Mouse (Mus musculus) hindbrain, embryonic 14.5 days (tissue): ENCODE measurements around the gene BC030867. TPM values are rescaled to one million over a fixed set of nuclear protein-coding genes. Genes with fewer than 3 reads are reported as not detected.

Experiments
- ATAC-seq: fragments of 200-750 bp; cut with Nextera tagmentation; 2 replicates; pipeline ENCODE4 v1.8.0; 2017; ENCODE audit warnings: moderate number of reproducible peaks, mild to moderate bottlenecking, moderate TSS enrichment, moderate library complexity; ENCODE audit not compliant: low FRiP score
- DNase-seq: peaks from one replicate; pipeline ENCODE4 v3.0.0-alpha.2; 2015; ENCODE audit warnings: low spot score
- H3K27ac ChIP-seq: fragments of 300-500 bp; sonication (generic); 2 replicates; pipeline ENCODE4 v1.5.1; 2014; ENCODE audit warnings: mild to moderate bottlenecking, moderate library complexity
- H3K27me3 ChIP-seq: fragments of 300-500 bp; sonication (generic); 2 replicates; pipeline ENCODE4 v1.6.1; 2014; ENCODE audit warnings: mild to moderate bottlenecking, low read length, mixed read lengths; ENCODE audit not compliant: control insufficient read depth, insufficient read depth
- H3K36me3 ChIP-seq: fragments of 300-500 bp; sonication (generic); replicated peaks from 2 replicates; pipeline ENCODE4 v1.6.1; 2014; ENCODE audit not compliant: control insufficient read depth, insufficient read depth
- H3K4me1 ChIP-seq: fragments of 300-500 bp; sonication (generic); replicated peaks from 2 replicates; pipeline ENCODE4 v1.6.1; 2014; ENCODE audit warnings: antibody characterized with exemption, low read length, mixed read lengths; ENCODE audit not compliant: control insufficient read depth, insufficient read depth
- H3K4me2 ChIP-seq: fragments of 300-500 bp; sonication (generic); replicated peaks from 2 replicates; pipeline ENCODE4 v1.6.1; 2014; ENCODE audit warnings: mild to moderate bottlenecking, moderate library complexity
- H3K4me3 ChIP-seq: fragments of 300-500 bp; sonication (generic); replicated peaks from 2 replicates; pipeline ENCODE4 v1.5.1; 2014; ENCODE audit warnings: mild to moderate bottlenecking, low read length
- H3K9ac ChIP-seq: fragments of 300-500 bp; sonication (generic); 2 replicates; pipeline ENCODE4 v1.6.1; 2014
- H3K9me3 ChIP-seq: fragments of 300-500 bp; sonication (generic); 2 replicates; pipeline ENCODE4 v1.6.1; 2016; ENCODE audit warnings: low read length; ENCODE audit not compliant: control insufficient read depth
- WGBS: fragments of 180-500 bp; shearing (Covaris S2); extraction: QIAGEN DNeasy Blood & Tissue Kit; methylation state at CpG from one replicate; pipeline ENCODE4 v1.1.7; 2014; 5-methylcytosine and 5-hydroxymethylcytosine counted together
- polyA plus RNA-seq: library from polyadenylated mRNA; unstranded; fragments of >200 nt; fragmentation: Nextera tagmentation; extraction: Ambion mirVana; gene quantifications from 2 replicates; pipeline ENCODE4 v1.2.1, GENCODE M21; 2014

Gene BC030867
- polyA plus RNA-seq, 1 experiment from 2014 or later = 1.8 TPM

GRCm38 (mm10) chr11:102299839-102300238 is 51.2 kb downstream of the BC030867 start:
- no peaks in the 10 kb centered on the region for H3K9me3 ChIP-seq
- no peaks in the 10 kb centered on the region for H3K36me3 ChIP-seq
- ATAC-seq (no peak), DNase-seq (peak; percentile 76)
- H3K27ac ChIP-seq = no peak overlapping the region
- peaks cover 13% of the 10 kb centered on the region for H3K4me1 ChIP-seq
- H3K9ac ChIP-seq = no peak overlapping the region
- no peaks in the 10 kb centered on the region for H3K27me3 ChIP-seq
- no peak overlapping the region for H3K4me3 ChIP-seq
- H3K4me2 ChIP-seq = no peak overlapping the region
- WGBS = 0% methylated on average over 1 of the region's 1 CpGs

- WGBS = 35% methylated on average over 2 of the region's 2 CpGs
- Histone ChIP-seq H3K9me3 (no peaks in the 10 kb centered on the region), H3K36me3 (peaks cover 36% of the 10 kb centered on the region), H3K27ac (no peak overlapping the region), H3K9ac (no peak overlapping the region), H3K4me2 (no peak overlapping the region), H3K4me3 (no peak overlapping the region), H3K27me3 (no peaks in the 10 kb centered on the region), H3K4me1 (peaks cover 2% of the 10 kb centered on the region; the same call in 1 of the 2 replicates)
- DNase-seq = no peak
- no peak for ATAC-seq
These were observed 55.5 kb downstream of the BC030867 start for GRCm38 (mm10) chr11:102304141-102304540.

- H3K9ac ChIP-seq = no peak overlapping the region
- WGBS = 63% methylated on average over 3 of the region's 3 CpGs
- H3K27ac ChIP-seq = no peak overlapping the region
- no peak for DNase-seq
- H3K4me2 ChIP-seq = no peak overlapping the region
- H3K4me1 ChIP-seq = peaks cover 9% of the 10 kb centered on the region; the same call in 1 of the 2 replicates
- H3K36me3 ChIP-seq = peaks cover 49% of the 10 kb centered on the region
- H3K4me3 ChIP-seq = no peak overlapping the region
- no peak for ATAC-seq
- no peaks in the 10 kb centered on the region for H3K27me3 ChIP-seq
- no peaks in the 10 kb centered on the region for H3K9me3 ChIP-seq
These were observed 56.7 kb downstream of the BC030867 start for GRCm38 (mm10) chr11:102305359-102305758.

GRCm38 (mm10) chr11:102308104-102308503 is 59.4 kb downstream of the BC030867 start:
- no peak for ATAC-seq
- DNase-seq = no peak
- Histone ChIP-seq H3K4me1 (peaks cover 9% of the 10 kb centered on the region; the same call in 1 of the 2 replicates), H3K4me3 (no peak overlapping the region), H3K9me3 (no peaks in the 10 kb centered on the region), H3K36me3 (peaks cover 70% of the 10 kb centered on the region), H3K4me2 (no peak overlapping the region), H3K27ac (no peak overlapping the region), H3K9ac (no peak overlapping the region), H3K27me3 (no peaks in the 10 kb centered on the region)
- 86% methylated on average over 9 of the region's 9 CpGs for WGBS

- peak overlapping the region; percentile 22 for H3K4me3 ChIP-seq
- peak overlapping the region; percentile 29; the same call in 1 of the 2 replicates for H3K9ac ChIP-seq
- H3K4me1 ChIP-seq = peaks cover 9% of the 10 kb centered on the region; the same call in 1 of the 2 replicates
- peaks cover 78% of the 10 kb centered on the region for H3K36me3 ChIP-seq
- WGBS = under 1% methylated on average over 27 of the region's 27 CpGs
- peak; percentile 97 for DNase-seq
- no peaks in the 10 kb centered on the region for H3K27me3 ChIP-seq
- H3K9me3 ChIP-seq = no peaks in the 10 kb centered on the region
- H3K27ac ChIP-seq = peak overlapping the region; percentile 43; the same call in 1 of the 2 replicates
- peak overlapping the region; percentile 50 for H3K4me2 ChIP-seq
- ATAC-seq = peak; percentile 91
These were observed 60.3 kb downstream of the BC030867 start for GRCm38 (mm10) chr11:102308979-102309378.

GRCm38 (mm10) chr11:102309821-102310617 is 61.3 kb downstream of the BC030867 start:
- ATAC-seq (no peak), DNase-seq (no peak)
- Histone ChIP-seq H3K4me3 (no peak overlapping the region), H3K27me3 (no peaks in the 10 kb centered on the region), H3K9me3 (no peaks in the 10 kb centered on the region), H3K27ac (0 out of 2 replicates have a peak overlapping the region, but pooled peaks have one; percentile 43), H3K9ac (0 out of 2 replicates have a peak overlapping the region, but pooled peaks have one; percentile 29), H3K4me2 (peak overlapping the region; percentile 50; the same call in 1 of the 2 replicates), H3K4me1 (peaks cover 9% of the 10 kb centered on the region; the same call in 1 of the 2 replicates), H3K36me3 (peaks cover 88% of the 10 kb centered on the region)
- 92% methylated on average over 22 of the region's 22 CpGs for WGBS

GRCm38 (mm10) chr11:102310768-102311695 is 62.4 kb downstream of the BC030867 start:
- whole genome bisulfite sequencing = 45% methylated on average over 36 of the region's 38 CpGs

GRCm38 (mm10) chr11:102311966-102312365 is 63.3 kb downstream of the BC030867 start:
- H3K36me3 ChIP-seq = peaks cover 78% of the 10 kb centered on the region
- WGBS = 90% methylated on average over 4 of the region's 4 CpGs

More at GRCm38 (mm10) chr11:102310768-102311695, 62.4 kb downstream of the BC030867 start:
- Histone ChIP-seq H3K9ac (no peak overlapping the region), H3K4me1 (peaks cover 9% of the 10 kb centered on the region; the same call in 1 of the 2 replicates), H3K27ac (no peak overlapping the region), H3K27me3 (no peaks in the 10 kb centered on the region), H3K9me3 (no peaks in the 10 kb centered on the region), H3K4me3 (no peak overlapping the region), H3K4me2 (no peak overlapping the region), H3K36me3 (peaks cover 88% of the 10 kb centered on the region)
- ATAC-seq = no peak
- no peak for DNase-seq

GRCm38 (mm10) chr11:102312586-102312985 is 63.9 kb downstream of the BC030867 start:
- WGBS = 78% methylated on average over 6 of the region's 6 CpGs
- H3K4me1 ChIP-seq = peaks cover 14% of the 10 kb centered on the region; the same call in 1 of the 2 replicates
- H3K27me3 ChIP-seq = no peaks in the 10 kb centered on the region
- ATAC-seq (no peak), DNase-seq (no peak)
- no peaks in the 10 kb centered on the region for H3K9me3 ChIP-seq
- H3K27ac ChIP-seq = no peak overlapping the region
- no peak overlapping the region for H3K9ac ChIP-seq
- H3K4me3 ChIP-seq = no peak overlapping the region
- H3K36me3 ChIP-seq = peaks cover 72% of the 10 kb centered on the region
- H3K4me2 ChIP-seq = no peak overlapping the region

More at GRCm38 (mm10) chr11:102311966-102312365, 63.3 kb downstream of the BC030867 start:
- H3K4me1 ChIP-seq = peaks cover 14% of the 10 kb centered on the region; the same call in 1 of the 2 replicates
- DNase-seq (no peak), ATAC-seq (no peak)
- H3K4me2 ChIP-seq = no peak overlapping the region
- H3K27me3 ChIP-seq = no peaks in the 10 kb centered on the region
- no peak overlapping the region for H3K4me3 ChIP-seq
- no peak overlapping the region for H3K27ac ChIP-seq
- no peaks in the 10 kb centered on the region for H3K9me3 ChIP-seq
- no peak overlapping the region for H3K9ac ChIP-seq
